Mouse (Mus musculus) midbrain, embryonic 13.5 days (tissue): ENCODE measurements around the gene Fermt1. TPM values are rescaled to one million over a fixed set of nuclear protein-coding genes. Genes with fewer than 3 reads are reported as not detected.

ENCODE experiments used
- ATAC-seq: fragments of 200-750 bp; cut with Nextera tagmentation; 2 replicates; pipeline ENCODE4 v1.8.0; 2017; ENCODE audit warnings: mild to moderate bottlenecking, moderate TSS enrichment, moderate library complexity
- H3K27ac ChIP-seq: fragments of 300-500 bp; sonication (generic); 2 replicates; pipeline ENCODE4 v1.5.1; 2015; ENCODE audit warnings: inconsistent platforms, mild to moderate bottlenecking, moderate library complexity
- H3K27me3 ChIP-seq: fragments of 300-500 bp; sonication (generic); 2 replicates; pipeline ENCODE4 v1.6.1; 2015; ENCODE audit warnings: mild to moderate bottlenecking, inconsistent platforms
- H3K36me3 ChIP-seq: fragments of 300-500 bp; sonication (generic); 2 replicates; pipeline ENCODE4 v1.6.1; 2015; ENCODE audit warnings: mild to moderate bottlenecking, inconsistent platforms
- H3K4me1 ChIP-seq: fragments of 300-500 bp; sonication (generic); replicated peaks from 2 replicates; pipeline ENCODE4 v1.6.1; 2015; ENCODE audit warnings: inconsistent platforms
- H3K4me2 ChIP-seq: fragments of 300-500 bp; sonication (generic); replicated peaks from 2 replicates; pipeline ENCODE4 v1.6.1; 2015; ENCODE audit warnings: moderate library complexity, mild to moderate bottlenecking, inconsistent platforms
- H3K4me3 ChIP-seq: fragments of 300-500 bp; sonication (generic); replicated peaks from 2 replicates; pipeline ENCODE4 v1.5.1; 2015; ENCODE audit warnings: mild to moderate bottlenecking, inconsistent platforms
- H3K9ac ChIP-seq: fragments of 300-500 bp; sonication (generic); replicated peaks from 2 replicates; pipeline ENCODE4 v1.6.1; 2015; ENCODE audit warnings: mild to moderate bottlenecking, inconsistent platforms
- H3K9me3 ChIP-seq: fragments of 300-500 bp; sonication (generic); 2 replicates; pipeline ENCODE4 v1.6.1; 2016; ENCODE audit warnings: mild to moderate bottlenecking, inconsistent platforms
- WGBS: fragments of 180-500 bp; shearing (Covaris S2); methylation state at CpG from one replicate; pipeline ENCODE4 v1.1.7; 2015; 5-methylcytosine and 5-hydroxymethylcytosine counted together
- polyA plus RNA-seq: library from polyadenylated mRNA; unstranded; fragments of >200 nt; fragmentation: Nextera tagmentation; extraction: Ambion mirVana; gene quantifications from 2 replicates; pipeline ENCODE4 v1.2.1, GENCODE M21; 2015

Fermt1 gene
- polyA plus RNA-seq, 1 experiment from 2014 or later: not detected

DNA sequence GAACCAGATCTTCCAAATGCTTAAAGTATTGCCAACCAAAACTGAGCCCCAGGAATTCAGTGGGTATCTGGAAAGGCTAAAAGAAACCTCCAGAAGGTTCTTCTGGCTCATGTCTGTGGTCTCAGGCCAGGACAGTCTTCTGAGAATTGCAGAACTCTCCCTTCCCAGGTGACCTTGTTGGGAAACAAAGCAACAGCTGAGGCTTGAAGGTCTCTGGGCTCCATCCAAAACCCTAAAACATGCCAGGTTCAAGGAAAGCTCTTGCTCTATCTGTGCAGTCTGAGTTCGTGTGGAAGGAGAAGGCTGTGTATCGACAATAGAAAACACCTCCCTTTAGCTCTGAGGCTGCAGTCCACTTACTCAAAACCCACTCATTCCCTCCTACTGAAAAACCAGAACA, 40.7 kb downstream of the Fermt1 start:
- Histone ChIP-seq H3K9ac (no peak overlapping the region), H3K27ac (no peak overlapping the region), H3K4me2 (no peak overlapping the region), H3K36me3 (no peaks in the 10 kb centered on the region), H3K4me3 (no peak overlapping the region), H3K4me1 (0 out of 2 replicates have a peak, but pooled peaks cover 4% of the 10 kb centered on the region), H3K9me3 (no peaks in the 10 kb centered on the region), H3K27me3 (no peaks in the 10 kb centered on the region)
- ATAC-seq: no peak
- 67% methylated on average over 2 of the region's 2 CpGs for WGBS

DNA sequence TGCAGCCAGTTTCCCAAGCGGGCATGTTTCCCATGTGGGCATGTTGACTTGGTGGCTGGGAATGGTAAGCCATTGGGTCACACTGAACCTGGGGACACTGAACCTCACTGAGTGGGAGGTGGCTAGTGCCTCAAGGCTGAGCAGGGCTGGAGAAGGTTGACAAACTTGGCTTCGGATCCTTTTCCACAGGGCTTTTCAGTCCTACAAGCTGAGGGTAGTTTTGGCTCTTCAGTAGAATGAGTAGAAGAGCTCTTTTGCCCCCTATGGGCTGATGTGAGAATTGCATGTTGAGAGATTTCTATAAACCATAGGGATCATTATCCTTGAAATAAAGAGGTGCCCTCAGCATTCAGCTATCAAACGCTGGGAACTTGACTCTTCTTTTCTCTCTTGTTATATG, 42.2 kb downstream of the Fermt1 start:
- H3K4me1 ChIP-seq: 0 out of 2 replicates have a peak, but pooled peaks cover 4% of the 10 kb centered on the region
- WGBS: 34% methylated on average over 3 of the region's 3 CpGs
- peak; percentile 53; the same call in 1 of the 2 replicates for ATAC-seq

DNA sequence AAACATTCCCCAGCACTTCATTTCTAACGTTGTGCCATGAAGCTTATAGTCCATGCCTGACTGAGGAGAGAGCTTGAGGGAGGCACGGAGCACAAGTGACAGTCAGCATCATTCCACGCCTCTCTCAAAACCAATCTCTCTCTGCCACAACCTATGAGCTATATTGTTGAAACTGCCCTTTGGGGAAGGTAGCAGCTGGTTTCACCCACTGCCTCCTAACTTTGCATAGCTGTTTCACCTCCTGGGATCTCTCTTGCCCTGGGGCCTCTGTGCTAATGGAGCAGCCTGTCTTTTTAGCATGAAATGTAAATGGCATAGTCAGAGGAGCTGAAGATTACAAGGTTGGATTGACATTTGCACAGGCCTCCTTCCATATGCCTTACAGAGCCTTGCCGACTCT, 43.6 kb downstream of the Fermt1 start:
- ATAC-seq: peak; percentile 43; the same call in 1 of the 2 replicates
- 66% methylated on average over 3 of the region's 4 CpGs for WGBS

More for the DNA sequence above, 42.2 kb downstream of the Fermt1 start:
- H3K9me3 ChIP-seq: no peaks in the 10 kb centered on the region
- no peak overlapping the region for H3K4me2 ChIP-seq
- H3K36me3 ChIP-seq: no peaks in the 10 kb centered on the region
- no peak overlapping the region for H3K4me3 ChIP-seq
- no peak overlapping the region for H3K27ac ChIP-seq
- H3K9ac ChIP-seq: no peak overlapping the region
- H3K27me3 ChIP-seq: no peaks in the 10 kb centered on the region

DNA sequence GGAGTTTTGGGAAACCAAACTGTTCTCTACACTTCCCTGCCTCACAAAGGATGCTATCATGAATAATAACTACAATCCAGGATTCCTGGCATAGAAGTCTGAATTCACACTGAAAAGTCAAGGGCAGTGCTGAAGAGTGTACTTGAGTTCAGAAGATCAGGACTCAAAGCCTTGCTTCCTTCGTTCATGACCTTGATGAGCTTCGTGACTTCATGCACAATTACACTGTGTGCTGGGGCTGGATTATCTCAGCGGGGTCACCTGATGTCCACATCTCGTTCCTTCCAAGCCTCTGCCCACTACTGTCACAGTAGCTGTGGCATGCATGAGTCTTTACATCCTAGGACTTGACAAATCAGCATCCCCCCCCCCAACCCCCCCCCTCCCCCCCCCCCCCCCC, 44.1 kb downstream of the Fermt1 start:
- 73% methylated on average over 4 of the region's 4 CpGs for WGBS

More for the DNA sequence above, 43.6 kb downstream of the Fermt1 start:
- Histone ChIP-seq H3K36me3 (no peaks in the 10 kb centered on the region), H3K27ac (no peak overlapping the region), H3K4me3 (no peak overlapping the region), H3K9ac (no peak overlapping the region), H3K4me1 (0 out of 2 replicates have a peak, but pooled peaks cover 4% of the 10 kb centered on the region), H3K27me3 (no peaks in the 10 kb centered on the region), H3K4me2 (no peak overlapping the region), H3K9me3 (no peaks in the 10 kb centered on the region)

DNA sequence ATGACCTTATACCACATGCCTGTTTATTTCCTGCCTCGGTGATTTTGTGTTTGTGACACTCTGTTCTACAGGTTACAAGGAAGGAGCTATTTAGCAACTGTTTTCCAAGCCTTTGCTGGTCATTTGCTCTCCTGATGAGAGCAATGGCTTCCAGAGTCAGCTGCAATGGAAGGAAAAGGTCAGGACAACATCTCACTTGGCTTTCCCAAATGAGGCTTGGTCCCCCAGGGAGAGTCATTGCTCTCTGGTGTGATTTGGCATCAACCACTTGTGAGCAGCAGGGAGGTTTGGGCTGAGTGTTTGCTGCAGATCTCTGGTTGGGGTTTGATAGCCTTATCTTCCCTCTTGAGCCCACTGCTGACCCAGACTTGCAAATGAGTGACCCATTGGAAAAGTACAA, 45.1 kb downstream of the Fermt1 start:
- no peak overlapping the region for H3K4me3 ChIP-seq
- H3K27me3 ChIP-seq: no peaks in the 10 kb centered on the region
- H3K36me3 ChIP-seq: no peaks in the 10 kb centered on the region
- H3K4me1 ChIP-seq: 0 out of 2 replicates have a peak, but pooled peaks cover 4% of the 10 kb centered on the region
- ATAC-seq: no peak
- H3K27ac ChIP-seq: no peak overlapping the region
- 85% methylated on average over 1 of the region's 1 CpGs for WGBS
- no peaks in the 10 kb centered on the region for H3K9me3 ChIP-seq
- H3K9ac ChIP-seq: no peak overlapping the region
- H3K4me2 ChIP-seq: no peak overlapping the region

More for the DNA sequence above, 44.1 kb downstream of the Fermt1 start:
- no peak overlapping the region for H3K4me3 ChIP-seq
- H3K27ac ChIP-seq: no peak overlapping the region
- no peaks in the 10 kb centered on the region for H3K36me3 ChIP-seq
- no peak overlapping the region for H3K9ac ChIP-seq
- no peaks in the 10 kb centered on the region for H3K27me3 ChIP-seq
- 0 out of 2 replicates have a peak, but pooled peaks cover 4% of the 10 kb centered on the region for H3K4me1 ChIP-seq
- H3K9me3 ChIP-seq: no peaks in the 10 kb centered on the region
- ATAC-seq: no peak
- no peak overlapping the region for H3K4me2 ChIP-seq

DNA sequence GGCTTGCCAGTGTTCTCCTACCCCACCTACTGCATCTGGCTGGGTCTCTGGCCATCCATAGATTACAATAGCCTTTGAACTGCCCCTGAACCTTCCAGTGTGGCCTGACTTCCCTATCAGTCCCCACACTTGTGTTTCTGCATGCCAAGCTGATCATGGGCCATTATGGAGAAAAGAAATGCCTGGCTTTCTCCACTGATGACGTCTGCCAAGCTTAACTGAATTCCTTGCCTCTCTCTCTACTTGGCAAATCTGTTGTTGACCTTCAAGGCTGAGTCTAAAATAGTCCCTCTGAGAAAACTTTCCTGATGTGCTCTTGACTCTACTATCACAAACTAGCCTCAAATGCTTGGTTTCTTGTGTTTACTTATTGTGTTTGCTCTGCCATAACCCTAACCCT, 47.5 kb downstream of the Fermt1 start:
- H3K4me1 ChIP-seq: 0 out of 2 replicates have a peak, but pooled peaks cover 4% of the 10 kb centered on the region
- H3K9ac ChIP-seq: no peak overlapping the region
- H3K27me3 ChIP-seq: no peaks in the 10 kb centered on the region
- ATAC-seq: no peak
- H3K4me3 ChIP-seq: no peak overlapping the region
- no peak overlapping the region for H3K27ac ChIP-seq
- no peak overlapping the region for H3K4me2 ChIP-seq
- H3K36me3 ChIP-seq: no peaks in the 10 kb centered on the region
- WGBS: 66% methylated on average over 1 of the region's 1 CpGs
- no peaks in the 10 kb centered on the region for H3K9me3 ChIP-seq

DNA sequence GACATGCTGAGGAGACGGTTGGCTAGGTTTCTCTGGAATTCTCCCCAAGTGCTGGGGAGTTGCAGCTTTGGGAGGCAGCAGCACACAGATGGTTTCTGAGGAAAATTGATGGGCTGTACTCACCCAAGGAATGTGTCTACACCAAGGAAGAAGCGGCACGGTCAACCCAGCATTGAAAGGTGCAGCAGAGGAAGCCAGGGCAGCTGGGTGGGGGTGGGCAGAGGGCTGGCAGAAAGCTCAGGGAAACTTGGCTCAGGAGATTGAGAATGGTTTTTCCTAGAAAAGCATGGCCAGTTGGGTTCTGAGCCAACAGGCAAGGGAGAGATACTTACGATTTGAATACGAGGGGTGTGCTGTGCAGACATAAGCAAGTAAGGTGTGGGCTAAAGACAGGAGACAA, 51.9 kb downstream of the Fermt1 start:
- Histone ChIP-seq H3K9me3 (no peaks in the 10 kb centered on the region), H3K4me1 (no peaks in the 10 kb centered on the region), H3K27me3 (no peaks in the 10 kb centered on the region), H3K4me2 (no peak overlapping the region), H3K4me3 (no peak overlapping the region), H3K36me3 (no peaks in the 10 kb centered on the region), H3K9ac (no peak overlapping the region), H3K27ac (no peak overlapping the region)
- WGBS: 91% methylated on average over 5 of the region's 5 CpGs
- ATAC-seq: no peak

DNA sequence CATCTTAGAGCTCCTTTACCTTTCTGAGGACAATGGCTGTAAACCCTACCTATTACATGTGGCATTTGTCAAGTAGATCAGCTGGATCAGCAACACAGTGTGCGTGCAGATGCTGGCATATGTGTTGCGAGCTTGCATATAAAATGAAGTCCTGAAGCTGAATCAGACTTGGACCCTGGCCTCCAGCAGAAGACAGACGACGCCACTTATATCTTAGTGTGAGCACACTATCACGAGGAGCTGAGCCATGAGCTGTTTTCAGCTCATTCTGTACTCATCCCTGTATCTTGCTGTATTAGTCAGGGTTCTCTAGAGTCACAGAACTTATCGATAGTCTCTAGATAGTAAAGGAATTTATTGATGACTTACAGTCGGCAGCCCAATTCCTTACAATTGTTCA, 60.4 kb downstream of the Fermt1 start:
- no peak overlapping the region for H3K9ac ChIP-seq
- WGBS: 94% methylated on average over 7 of the region's 7 CpGs

DNA sequence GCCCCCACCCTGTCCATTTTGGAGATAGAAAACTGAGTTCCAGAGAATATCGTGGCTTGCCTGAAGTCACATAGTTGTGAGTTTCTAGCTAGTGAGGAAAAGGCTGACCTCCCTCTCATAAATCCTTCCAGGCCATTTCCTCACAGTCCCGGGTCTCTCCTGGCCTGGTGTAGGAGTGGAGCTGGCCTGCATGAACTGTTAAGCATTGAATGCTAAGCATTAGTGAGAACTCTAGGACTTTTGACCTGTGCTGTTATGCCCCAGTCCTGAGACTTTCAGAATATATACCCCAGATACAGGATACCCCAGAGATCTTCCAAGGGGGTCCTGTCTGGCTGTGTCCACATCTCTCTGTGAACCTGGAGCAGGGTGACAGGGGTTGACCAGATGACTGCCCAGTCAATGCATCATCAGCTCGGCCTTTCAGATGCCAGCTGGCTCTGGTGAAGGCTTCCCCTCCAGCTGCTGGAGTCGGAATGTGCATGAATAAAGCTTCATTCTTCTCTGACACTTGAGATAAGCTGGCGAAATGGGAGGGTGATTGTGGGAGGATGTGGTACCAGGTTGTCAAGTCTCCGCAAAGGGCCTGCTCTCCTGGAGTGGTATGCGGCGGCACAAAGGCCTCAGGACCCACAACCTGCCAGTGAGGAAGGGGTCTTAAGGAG, 61.3 kb downstream of the Fermt1 start:
- no peak for ATAC-seq
- no peak overlapping the region for H3K9ac ChIP-seq
- WGBS: 79% methylated on average over 8 of the region's 8 CpGs

More for the DNA sequence above, 60.4 kb downstream of the Fermt1 start:
- Histone ChIP-seq H3K27me3 (peaks cover 17% of the 10 kb centered on the region), H3K9me3 (no peaks in the 10 kb centered on the region), H3K4me3 (no peak overlapping the region), H3K4me1 (peaks cover 11% of the 10 kb centered on the region), H3K27ac (no peak overlapping the region), H3K4me2 (no peak overlapping the region), H3K36me3 (no peaks in the 10 kb centered on the region)
- no peak for ATAC-seq

DNA sequence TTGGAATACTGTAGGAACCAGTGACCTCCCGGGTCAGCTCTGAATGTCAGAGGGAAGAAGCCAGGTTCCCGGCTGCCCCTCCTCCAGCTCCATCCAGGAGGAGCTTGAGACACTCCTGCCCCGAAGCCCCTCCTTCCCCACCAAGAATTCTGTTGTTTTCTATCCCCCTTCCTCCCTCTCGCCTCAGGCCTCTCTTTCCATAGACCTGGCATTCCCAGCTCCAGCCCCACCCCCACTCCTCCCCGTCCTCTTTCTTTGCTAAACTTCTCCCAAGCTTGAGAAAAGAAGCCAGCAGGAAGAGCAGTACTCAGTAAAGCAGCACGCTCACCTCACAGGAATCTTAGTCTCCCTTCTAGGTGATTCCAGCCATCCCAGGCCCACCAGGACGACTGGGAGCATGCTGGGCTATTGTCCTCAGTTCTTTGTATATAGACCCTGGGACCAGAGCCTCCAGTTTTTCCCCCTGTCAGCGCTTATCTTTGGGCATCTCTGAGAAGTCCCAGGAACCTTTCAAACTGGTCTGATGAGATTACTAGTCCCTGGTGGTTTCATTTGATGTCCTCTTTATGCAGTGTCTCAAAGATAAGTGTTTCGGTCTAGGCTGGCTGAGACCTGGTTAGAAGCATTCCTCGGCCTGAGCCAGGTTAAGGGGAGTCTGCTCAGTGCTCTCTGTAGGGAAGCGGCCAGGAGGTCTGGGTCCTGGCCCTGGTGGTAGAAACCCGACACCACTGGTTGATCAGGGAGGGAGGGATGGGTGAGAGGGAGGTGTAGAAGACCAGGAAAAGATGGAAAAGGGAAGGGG, 64.7 kb downstream of the Fermt1 start, which contains the start of gene Lrrn4:
Lrrn4 (minus strand) TSS at position 48 of the 802 bp plus-strand sequence.
- Histone ChIP-seq H3K9me3 (no peaks in the 10 kb centered on the region), H3K27me3 (peaks cover 52% of the 10 kb centered on the region), H3K4me3 (peak within 1 kb of the TSS; percentile 65), H3K27ac (no peak within 1 kb of the TSS), H3K4me1 (peaks cover 26% of the 10 kb centered on the region), H3K36me3 (no peaks in the 10 kb centered on the region), H3K4me2 (peak within 1 kb of the TSS; percentile 97), H3K9ac (peak within 1 kb of the TSS; percentile 65; the same call in 1 of the 2 replicates)
- 6% methylated on average over 12 of the region's 12 CpGs for WGBS
- no peak for ATAC-seq

More for the DNA sequence above, 61.3 kb downstream of the Fermt1 start:
- H3K27ac ChIP-seq: no peak overlapping the region
- no peaks in the 10 kb centered on the region for H3K9me3 ChIP-seq
- H3K4me3 ChIP-seq: no peak overlapping the region
- peaks cover 20% of the 10 kb centered on the region for H3K4me1 ChIP-seq
- H3K27me3 ChIP-seq: peaks cover 26% of the 10 kb centered on the region
- no peak overlapping the region for H3K4me2 ChIP-seq
- no peaks in the 10 kb centered on the region for H3K36me3 ChIP-seq

DNA sequence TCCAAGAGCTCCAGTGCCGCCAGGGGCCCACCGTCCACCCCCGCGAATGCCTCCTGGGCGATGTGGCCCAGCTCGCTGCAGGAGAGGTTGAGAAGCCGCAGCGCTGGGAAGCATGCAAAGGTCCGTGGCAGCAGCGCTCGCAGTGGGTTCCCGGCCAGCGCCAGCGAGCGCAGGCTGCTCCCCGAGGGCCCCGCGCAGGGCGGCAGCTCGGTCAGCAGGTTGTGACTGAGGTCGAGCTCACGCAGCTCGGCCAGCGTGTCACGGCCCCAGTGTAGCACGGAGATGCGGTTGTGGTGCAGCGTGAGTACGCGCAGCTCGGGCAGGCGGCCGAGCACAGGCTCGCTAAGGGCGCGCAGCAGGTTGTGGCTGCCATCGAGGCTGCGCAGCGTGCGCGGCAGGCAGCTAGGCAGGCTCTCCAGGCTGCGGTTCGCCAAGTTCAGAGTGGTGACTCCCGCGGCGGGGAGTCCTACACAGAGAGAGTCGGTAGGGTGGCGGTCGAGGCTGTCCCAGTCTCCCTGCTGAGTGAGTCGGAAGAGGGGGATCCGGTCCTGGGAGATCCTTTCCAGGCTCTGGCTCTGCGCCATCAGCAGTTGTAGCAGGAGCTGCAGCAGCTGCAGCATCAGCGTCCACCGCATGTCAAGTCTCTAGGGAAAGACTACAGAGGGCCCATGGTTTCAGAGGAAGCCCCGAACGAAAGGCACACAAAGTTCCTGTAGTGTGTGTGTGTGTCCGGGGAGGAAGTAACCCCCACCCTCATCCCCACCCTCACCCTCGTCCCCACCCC, 66.3 kb downstream of the Fermt1 start:
- under 1% methylated on average over 58 of the region's 58 CpGs for WGBS
- H3K27me3 ChIP-seq: peaks cover 52% of the 10 kb centered on the region

More for the DNA sequence above, 66.3 kb downstream of the Fermt1 start:
- H3K9ac ChIP-seq: peak overlapping the region; percentile 65
- H3K4me3 ChIP-seq: peak overlapping the region; percentile 65
- ATAC-seq: peak; percentile 85
- peak overlapping the region; percentile 97 for H3K4me2 ChIP-seq
- peaks cover 26% of the 10 kb centered on the region for H3K4me1 ChIP-seq
- H3K27ac ChIP-seq: no peak overlapping the region
- no peaks in the 10 kb centered on the region for H3K36me3 ChIP-seq
- H3K9me3 ChIP-seq: no peaks in the 10 kb centered on the region
